Mouse (Mus musculus): ENCODE measurements at regions not wholly inside any gene's neighbourhood (a gene's known extent, or its start where the extent isn't known, plus 50 kb on each side); places are given as distances from the start of the nearest gene placed in this dataset.
"Not testable (repeated sequence)": the region's sequence is repeated elsewhere in the genome, so short reads cannot be mapped to it uniquely, and the experiment has no call there.

- Histone ChIP-seq H3K27ac (no peak overlapping the region), H3K4me3 (no peak overlapping the region)
- peak; percentile 19 to 38 for DNase-seq (ENCODE audit: extremely low spot score in 1 of 2, low spot score in 2 of 2)
- intact Hi-C loops (cut with DNase I), result no loop called here
- no peak for TF ChIP-seq CTCF (IDR thresholded peaks at IDR 0.05)
Observed at GRCm38 (mm10) chr16:82661015-82661414, 167.2 kb upstream of the Gm21833 start.

GRCm38 (mm10) chr16:82674926-82675325 lies 153.3 kb upstream of the Gm21833 start:
- intact Hi-C loops (cut with DNase I), result no loop called here
- H3K4me3 ChIP-seq, result no peak overlapping the region
- no peak for DNase-seq (ENCODE audit: extremely low spot score in 1 of 2, low spot score in 2 of 2)
- TF ChIP-seq CTCF (IDR thresholded peaks at IDR 0.05), result no peak
- H3K27ac ChIP-seq, result no peak overlapping the region

GRCm38 (mm10) chr16:82683113-82683512 lies 145.1 kb upstream of the Gm21833 start:
- H3K4me3 ChIP-seq; DNase-seq (ENCODE audit: extremely low spot score in 1 of 2, low spot score in 2 of 2); H3K27ac ChIP-seq; intact Hi-C loops (cut with DNase I): not testable (repeated sequence)

- TF ChIP-seq CTCF (IDR thresholded peaks at IDR 0.05), result no peak
- H3K27ac ChIP-seq, result no peak overlapping the region
- intact Hi-C loops (cut with DNase I), result no loop called here
- H3K4me3 ChIP-seq, result no peak overlapping the region
- DNase-seq (ENCODE audit: extremely low spot score in 1 of 2, low spot score in 2 of 2), result no peak
Observed at GRCm38 (mm10) chr16:82700922-82701321, 127.3 kb upstream of the Gm21833 start.

GRCm38 (mm10) chr16:82711161-82711560 lies 117.0 kb upstream of the Gm21833 start:
- intact Hi-C loops (cut with DNase I), result no loop called here
- TF ChIP-seq CTCF (IDR thresholded peaks at IDR 0.05), result no peak
- Histone ChIP-seq H3K4me3 (no peak overlapping the region), H3K27ac (no peak overlapping the region)
- no peak for DNase-seq (ENCODE audit: extremely low spot score in 1 of 2, low spot score in 2 of 2)

GRCm38 (mm10) chr16:82734117-82734516 lies 94.1 kb upstream of the Gm21833 start:
- H3K27ac ChIP-seq, result no peak overlapping the region
- TF ChIP-seq CTCF (IDR thresholded peaks at IDR 0.05), result no peak
- H3K4me3 ChIP-seq, result no peak overlapping the region
- no peak for DNase-seq (ENCODE audit: extremely low spot score in 1 of 2, low spot score in 2 of 2)
- intact Hi-C loops (cut with DNase I), result no loop called here

GRCm38 (mm10) chr16:82758466-82758865 lies 69.7 kb upstream of the Gm21833 start:
- intact Hi-C loops (cut with DNase I), result no loop called here
- no peak overlapping the region for H3K4me3 ChIP-seq
- no peak for DNase-seq (ENCODE audit: extremely low spot score in 1 of 2, low spot score in 2 of 2)
- no peak overlapping the region for H3K27ac ChIP-seq
- TF ChIP-seq CTCF (IDR thresholded peaks at IDR 0.05), result no peak
